Mouse (Mus musculus): ENCODE measurements at regions not wholly inside any gene's neighbourhood (a gene's known extent, or its start where the extent isn't known, plus 50 kb on each side); places are given as distances from the start of the nearest gene placed in this dataset.

GRCm38 (mm10) chr13:5313297-5313696 is 548.0 kb upstream of the Klf6 start:
- no peak for TF ChIP-seq MAFK (IDR thresholded peaks at IDR 0.05; ENCODE audit: borderline replicate concordance, low read depth, low read length)
- TF ChIP-seq POLR2A (IDR thresholded peaks at IDR 0.05; ENCODE audit: control insufficient read depth in 1 of 2, insufficient read depth in 1 of 2, low read depth in 1 of 2, low read length in 2 of 2, poor library complexity in 1 of 2) = no peak
- no peak for TF ChIP-seq CHD2 (IDR thresholded peaks at IDR 0.05; ENCODE audit: low read length)
- TF ChIP-seq E2F4 (IDR thresholded peaks at IDR 0.05; ENCODE audit: borderline replicate concordance, low read depth, low read length) = no peak
- TF ChIP-seq TAL1 (IDR thresholded peaks at IDR 0.05; ENCODE audit: low read length) = no peak
- no peak for TF ChIP-seq HCFC1 (IDR thresholded peaks at IDR 0.05; ENCODE audit: low read depth, low read length)
- TF ChIP-seq USF2 (IDR thresholded peaks at IDR 0.05; ENCODE audit: borderline replicate concordance in 1 of 2, insufficient read depth in 1 of 2, low read depth in 1 of 2, low read length in 2 of 2) = no peak
- TF ChIP-seq EP300 (IDR thresholded peaks at IDR 0.05; ENCODE audit: low read depth in 1 of 2, low read length in 2 of 2) = no peak
- no peak for TF ChIP-seq SMC3 (IDR thresholded peaks at IDR 0.05; ENCODE audit: low read depth, low read length)
- TF ChIP-seq CTCF (IDR thresholded peaks at IDR 0.05 in 2 of 3, conservative IDR thresholded peaks at IDR 0.05 in 1 of 3; ENCODE audit: control insufficient read depth in 1 of 3, insufficient read depth in 1 of 3, low read depth in 2 of 3, low read length in 3 of 3, poor library complexity in 1 of 3, severe bottlenecking in 1 of 3) = no peak
- no peak for TF ChIP-seq RCOR1 (IDR thresholded peaks at IDR 0.05; ENCODE audit: low read depth, low read length)
- no peak for TF ChIP-seq MXI1 (IDR thresholded peaks at IDR 0.05; ENCODE audit: low read depth, low read length)
- TF ChIP-seq NRF1 (IDR thresholded peaks at IDR 0.05; ENCODE audit: insufficient read depth, low read depth, low read length, poor library complexity, severe bottlenecking) = no peak
- TF ChIP-seq ELF1 (IDR thresholded peaks at IDR 0.05; ENCODE audit: low read depth, low read length) = no peak

Measured in MEL (cell line).